Mouse (Mus musculus): Measurements from ENCODE around the gene Adck2.

Adck2 gene

DNA sequence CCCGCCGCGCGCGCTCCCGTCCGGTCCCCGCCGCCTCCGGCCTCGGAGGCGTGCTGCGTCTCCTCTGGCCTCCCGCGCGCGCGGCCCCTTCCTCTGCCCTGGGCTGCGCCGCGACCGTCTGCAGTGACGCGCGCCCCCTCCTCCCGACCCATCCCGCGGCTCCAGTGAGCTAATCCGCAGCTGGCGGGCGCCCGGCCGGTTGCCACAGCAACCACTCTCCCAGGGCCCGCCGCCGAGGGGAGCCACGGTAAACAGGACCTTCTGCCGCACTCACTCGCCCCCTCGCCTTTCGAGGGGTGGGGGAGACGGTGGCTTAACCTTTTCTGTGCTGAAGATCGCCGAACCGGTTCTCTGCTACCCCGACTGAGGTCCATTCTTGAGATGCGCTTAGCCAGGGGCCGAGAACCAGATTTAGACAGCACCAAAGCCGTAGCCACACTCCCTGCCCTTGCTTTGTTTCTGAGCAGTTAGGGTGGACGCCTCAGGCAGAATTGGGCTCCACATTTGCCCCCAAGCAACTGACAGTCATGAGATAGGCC is 15.9 kb upstream of the Adck2 start, which contains the start of gene Dennd2a:
Gene Dennd2a (minus strand): TSS at position 145 of the 539 bp plus-strand sequence.
- peak; percentile 85 for DNase-seq (ENCODE audit: low read depth, low spot score)

DNA sequence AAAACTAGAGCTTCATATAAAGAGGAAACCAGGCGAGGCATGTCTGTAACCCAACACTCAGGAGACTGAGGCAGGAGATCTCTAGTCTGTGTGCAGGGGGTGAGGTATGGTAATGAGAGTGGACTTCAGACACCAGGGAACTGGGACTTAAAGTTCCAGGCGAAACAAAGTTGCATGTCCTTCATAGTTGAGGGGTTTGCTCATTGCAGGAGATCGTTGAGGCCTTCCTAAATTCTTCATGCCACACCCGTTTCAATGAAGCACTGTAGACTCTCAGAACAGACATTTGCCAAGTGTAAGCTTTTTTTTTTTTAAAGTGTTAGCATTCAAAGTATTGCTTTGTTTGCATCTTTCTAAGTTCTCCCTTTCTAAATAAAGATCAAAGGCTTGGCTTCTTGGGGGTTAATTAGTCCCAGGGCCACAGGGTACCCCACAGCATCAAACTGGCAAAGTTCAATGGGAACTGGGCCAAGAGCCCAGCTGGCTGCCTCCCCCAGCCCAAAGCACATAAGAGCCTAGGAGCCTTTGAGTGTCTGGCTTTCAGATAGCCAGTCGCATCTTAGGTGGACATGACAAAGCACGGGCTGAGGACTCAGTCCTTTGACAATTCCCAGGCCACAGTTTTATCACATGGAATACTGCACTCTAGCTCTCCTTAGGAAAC is 14.3 kb upstream of the Adck2 start:
- no peak for DNase-seq (ENCODE audit: low read depth, low spot score)

DNA sequence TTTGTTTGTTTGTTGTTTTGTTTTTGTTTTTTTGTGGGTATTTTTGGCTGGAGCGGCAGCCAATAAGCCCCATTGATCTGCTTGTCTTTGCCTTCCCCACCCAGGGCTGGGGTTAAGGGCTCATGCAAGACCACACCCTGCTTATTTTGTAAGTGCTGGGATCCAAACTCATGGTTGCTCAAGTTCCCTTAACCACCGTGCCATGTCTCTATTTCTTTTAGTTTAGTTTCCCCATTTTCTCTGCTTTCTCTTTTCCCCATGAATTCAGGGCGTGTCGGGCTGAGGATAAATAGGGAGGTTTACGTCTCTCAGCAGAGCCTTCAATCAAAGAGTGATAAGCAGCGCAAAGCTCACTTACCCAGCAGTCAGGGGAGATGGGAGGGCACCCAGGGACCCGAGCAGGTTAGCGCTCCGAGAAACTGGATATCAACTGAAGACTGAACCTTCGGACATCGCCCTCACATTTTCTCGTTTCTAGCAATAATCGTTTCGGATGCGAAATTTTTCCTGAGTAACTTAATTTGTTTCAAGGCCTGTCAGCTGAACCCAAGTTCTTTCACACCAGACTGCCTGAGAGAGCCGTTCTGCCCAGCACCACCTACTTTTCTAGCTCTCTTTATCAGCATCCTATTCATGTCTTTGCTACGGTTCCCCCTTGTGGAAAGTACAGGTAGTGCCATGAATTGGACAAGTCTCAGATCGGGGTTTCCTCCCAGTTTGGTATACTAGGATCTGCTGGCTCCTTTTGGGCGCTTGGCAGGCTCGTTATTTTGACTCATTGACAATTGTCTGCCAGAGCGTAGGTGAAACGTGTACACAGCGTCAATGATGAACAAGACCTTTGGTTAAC is 11.3 kb upstream of the Adck2 start:
- peak; percentile 95 for DNase-seq (ENCODE audit: low read depth, low spot score)

DNA sequence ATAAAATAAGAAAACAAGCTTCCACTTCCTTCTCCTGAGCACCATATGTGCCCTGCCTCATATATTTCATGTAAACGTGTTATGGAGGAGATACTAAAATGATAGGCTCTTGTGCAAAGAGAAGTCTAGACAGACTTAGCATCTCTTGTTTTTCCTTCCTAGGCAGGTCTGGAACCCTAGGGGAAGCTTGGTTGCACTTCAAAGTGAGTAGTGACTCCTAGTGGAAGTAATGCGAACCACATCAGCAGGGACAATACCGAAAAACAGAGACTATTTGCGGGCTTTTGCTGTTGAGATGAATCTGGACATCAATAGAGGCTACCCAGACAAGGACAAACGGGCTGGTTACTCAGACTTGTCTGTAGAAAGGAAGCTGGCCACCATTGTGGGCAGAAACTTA is 6.1 kb upstream of the Adck2 start:
- peak; percentile 84 for DNase-seq (ENCODE audit: low read depth, low spot score)

DNA sequence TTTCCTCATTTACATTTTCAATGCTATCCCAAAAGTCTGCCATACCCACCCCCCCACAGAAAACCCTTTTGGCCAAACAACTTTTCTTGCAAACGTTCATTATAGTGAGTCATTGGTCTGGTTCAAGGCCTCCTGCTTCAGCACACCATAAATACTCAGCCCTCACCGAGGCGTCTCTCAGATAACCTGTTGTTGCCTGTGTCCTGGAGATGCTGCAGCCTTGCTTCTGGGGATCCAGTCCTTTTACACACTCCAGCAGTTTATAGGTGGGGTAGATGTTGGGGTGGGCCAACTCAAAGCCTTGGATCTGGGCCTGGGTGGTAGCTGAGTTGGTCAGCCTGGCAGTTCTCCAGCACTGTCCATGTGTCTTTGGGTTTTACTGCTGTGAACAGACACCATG is 3.2 kb upstream of the Adck2 start:
- no peak for DNase-seq (ENCODE audit: low read depth, low spot score)

DNA sequence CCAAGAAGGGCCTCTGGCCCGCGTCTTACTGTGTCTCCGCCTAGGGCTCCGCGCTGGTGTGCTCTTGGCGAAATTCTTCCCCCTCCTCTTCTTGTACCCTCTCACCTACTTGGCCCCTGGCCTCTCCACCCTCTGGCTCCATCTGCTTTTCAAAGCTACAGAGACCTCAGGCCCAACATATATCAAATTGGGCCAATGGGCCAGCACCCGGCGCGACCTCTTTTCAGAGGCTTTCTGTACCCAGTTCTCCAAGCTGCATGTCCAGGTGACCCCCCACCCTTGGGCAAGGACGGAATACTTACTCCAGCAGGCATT is 839 bp downstream of the Adck2 start:
- no peak for DNase-seq (ENCODE audit: low read depth, low spot score)

DNA sequence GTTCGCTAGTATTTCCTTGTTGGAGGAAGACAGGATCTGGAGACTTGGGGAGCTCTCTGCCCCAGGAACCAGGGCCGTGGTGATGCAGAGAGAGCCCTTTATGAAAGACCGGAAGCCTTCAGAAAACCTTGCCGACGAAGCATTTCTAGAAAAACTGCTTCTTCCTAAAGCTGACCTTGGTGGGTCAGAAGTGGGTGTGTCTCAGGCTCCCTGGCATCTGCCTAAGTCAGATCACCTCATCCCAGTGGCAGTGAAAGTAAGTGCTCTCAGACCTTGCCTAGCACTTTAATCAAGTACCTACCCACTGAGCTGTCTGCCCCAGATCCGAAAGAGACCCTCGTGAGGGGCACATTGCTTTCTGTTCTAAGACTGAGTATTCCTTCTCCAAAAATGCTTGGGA is 1.3 kb downstream of the Adck2 start:
- no peak for DNase-seq (ENCODE audit: low read depth, low spot score)

DNA sequence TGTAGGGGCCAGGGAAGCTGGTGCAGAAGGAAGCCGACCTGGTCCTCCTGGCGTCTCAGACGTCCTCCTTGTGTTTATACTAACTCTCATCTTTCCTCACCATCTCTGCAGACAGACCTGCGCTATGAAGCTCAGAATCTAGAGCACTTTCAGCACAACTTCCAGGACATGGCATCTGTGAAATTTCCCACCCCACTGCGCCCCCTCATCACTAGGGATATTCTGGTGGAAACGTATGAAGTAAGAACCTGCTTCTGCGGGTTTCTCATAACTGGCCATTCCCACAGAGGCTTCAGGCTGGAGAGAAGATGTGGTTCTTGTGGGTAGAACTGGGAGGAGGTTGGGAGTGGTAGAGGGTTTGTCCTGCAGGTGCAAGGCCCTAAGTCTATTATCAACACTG is 5.9 kb downstream of the Adck2 start:
- peak; percentile 58 for DNase-seq (ENCODE audit: low read depth, low spot score)

DNA sequence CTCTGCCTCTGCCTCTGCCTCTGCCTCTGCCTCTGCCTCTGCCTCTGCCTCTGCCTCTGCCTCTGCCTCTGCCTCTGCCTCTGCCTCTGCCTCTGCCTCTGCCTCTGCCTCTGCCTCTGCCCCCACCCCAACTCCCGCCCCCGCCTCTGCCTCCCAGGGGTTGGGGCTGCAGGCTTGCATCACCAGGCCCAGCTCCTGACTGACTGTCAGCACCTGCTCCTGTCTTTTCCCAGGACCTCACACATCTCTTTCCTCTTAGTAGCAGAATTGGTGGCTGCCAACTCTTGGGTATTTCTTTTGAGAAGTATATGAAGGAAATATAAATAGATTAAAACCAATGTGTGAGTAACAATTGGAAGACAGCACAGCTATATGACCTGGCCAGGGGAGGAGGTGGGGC is 6.9 kb downstream of the Adck2 start:
- no peak for DNase-seq (ENCODE audit: low read depth, low spot score)

DNA sequence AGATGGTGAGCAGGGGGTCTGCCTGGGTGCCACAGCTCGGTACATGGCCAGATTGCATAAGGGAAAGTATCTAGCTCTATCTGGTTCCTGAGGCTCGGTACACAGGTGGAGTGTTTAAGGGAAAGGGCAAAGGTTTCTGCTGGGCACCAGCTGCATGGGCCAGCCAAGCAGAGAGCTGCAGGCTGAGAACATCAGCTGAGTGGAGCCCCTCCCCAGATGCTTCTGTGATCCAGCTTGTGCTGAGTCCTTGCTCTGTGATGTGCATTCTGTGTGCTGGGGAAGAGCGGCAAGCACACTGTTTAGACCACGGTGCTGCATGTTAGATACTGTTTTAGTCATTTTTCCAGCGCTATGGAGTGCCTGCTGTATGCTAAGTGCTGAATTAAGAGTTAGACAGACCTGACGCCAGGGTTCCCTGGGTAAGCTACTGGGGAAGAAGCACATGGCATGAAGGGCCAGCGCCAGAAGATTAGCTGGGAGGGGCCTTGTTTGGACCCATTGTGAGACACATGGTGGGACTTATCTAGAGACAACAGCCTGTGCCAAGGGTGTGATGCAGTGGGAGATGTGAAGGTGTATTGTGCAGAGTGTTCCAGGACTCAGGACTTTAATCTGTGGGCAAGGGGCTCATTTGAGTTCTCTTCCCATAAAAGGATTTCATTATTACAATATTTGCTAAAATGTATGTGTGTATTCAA is 7.6 kb downstream of the Adck2 start:
- no peak for DNase-seq (ENCODE audit: low read depth, low spot score)

DNA sequence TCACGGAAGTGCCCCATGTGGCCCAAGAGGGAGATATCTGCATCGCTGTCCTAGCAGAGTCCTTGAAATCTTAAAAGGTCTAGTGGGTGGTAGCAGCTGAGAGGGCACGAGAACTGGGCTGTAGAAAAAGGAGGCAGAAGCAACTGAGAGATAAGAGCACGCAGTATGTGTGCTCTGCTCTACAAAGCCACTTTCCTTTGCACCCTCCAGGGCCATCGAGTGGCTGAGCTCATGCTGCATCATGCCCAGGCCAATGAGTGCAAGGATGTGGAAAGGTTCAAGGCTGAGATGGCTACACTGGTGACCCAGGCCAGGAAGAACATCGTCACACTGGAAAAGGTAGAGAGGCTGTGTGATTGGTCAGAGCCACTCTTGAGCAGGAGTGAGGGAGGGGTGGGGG is 11.8 kb downstream of the Adck2 start, which contains the start of gene Gm42420:
Gene Gm42420 (plus strand): TSS at position 237 of the 400 bp plus-strand sequence.
- no peak for DNase-seq (ENCODE audit: low read depth, low spot score)

DNA sequence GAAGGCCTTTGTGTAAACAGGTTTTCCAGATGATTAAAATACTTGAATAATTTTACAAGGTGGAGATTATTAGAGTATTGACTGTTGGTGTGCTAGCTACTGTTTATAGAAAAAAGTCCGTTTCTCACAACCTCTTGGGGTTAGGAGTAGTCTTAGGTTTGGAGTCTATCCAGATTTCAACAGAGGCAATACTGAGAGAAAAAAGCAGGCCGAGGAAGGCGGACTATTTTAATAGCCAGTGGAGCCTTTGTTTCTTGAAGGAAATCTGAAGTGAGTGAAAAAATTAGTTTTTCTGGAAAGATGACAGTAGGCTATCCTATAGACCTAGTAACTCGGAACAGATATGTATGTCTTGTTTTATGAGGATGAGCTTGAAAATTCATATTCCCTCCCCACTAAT is 17.8 kb downstream of the Adck2 start:
- no peak for DNase-seq (ENCODE audit: low read depth, low spot score)

DNA sequence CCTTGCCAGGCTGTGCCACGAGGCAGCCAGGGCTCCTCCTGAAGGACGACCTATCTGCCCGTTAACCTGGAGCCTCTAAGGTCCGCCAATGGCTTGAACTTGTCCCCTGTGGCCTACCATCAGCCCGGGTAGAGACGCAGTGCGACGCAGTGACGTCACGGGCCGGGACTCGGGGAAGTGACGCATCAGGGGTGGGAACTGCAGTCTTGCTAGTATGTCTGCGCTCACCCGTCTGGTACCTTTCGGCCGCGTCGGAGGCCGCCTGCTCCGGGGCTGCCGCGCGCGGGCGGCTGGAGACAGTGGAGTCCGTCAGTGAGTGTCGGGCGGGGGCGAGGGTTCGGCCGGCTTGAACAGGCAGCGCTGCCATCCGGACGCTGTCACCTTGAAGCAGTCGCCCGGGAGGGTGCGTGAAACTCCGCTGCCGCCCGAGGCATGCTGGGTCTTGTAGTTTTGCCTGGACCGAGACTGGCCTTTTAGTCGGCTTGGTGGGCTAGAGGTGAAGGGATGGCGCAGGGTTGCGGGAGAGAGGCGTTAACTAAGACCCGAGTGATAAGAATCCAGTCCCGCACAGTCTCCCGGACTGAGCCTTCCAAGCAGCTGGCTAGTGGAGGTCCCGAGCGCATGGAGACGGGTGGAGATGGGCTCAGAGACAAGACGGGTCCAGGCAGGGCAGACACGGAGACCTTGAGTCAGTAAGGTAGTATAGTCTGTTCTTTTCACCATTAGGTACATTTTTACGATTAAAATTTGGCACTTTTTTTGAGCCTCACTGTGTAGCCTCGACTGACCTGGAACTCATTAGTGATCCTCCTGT is 18.9 kb downstream of the Adck2 start, which contains the start of gene Ndufb2:
Gene Ndufb2 (plus strand): TSS at position 174 of the 814 bp plus-strand sequence.
- DNase-seq (ENCODE audit: low read depth, low spot score): peak; percentile 99

DNA sequence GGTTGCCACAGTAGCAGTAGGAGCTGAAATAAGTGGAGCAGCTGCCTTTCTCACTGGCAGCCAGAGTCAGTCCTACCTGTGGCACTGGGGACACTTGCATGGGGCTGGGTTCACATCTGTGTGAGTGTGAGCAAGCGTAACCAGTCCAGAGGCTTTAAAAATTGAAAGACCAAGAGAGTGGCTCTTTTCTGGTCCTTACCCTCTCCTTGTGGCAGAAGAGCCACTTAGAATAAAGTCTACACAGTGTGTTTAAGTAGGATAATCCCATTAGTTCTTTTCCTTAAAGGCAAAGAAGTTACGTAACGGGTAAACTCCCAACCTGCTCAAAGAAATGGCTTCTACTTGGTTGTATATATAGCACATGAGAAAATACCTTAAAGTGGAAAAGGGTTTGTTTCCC is 27.2 kb downstream of the Adck2 start:
- no peak for DNase-seq (ENCODE audit: low read depth, low spot score)

DNA sequence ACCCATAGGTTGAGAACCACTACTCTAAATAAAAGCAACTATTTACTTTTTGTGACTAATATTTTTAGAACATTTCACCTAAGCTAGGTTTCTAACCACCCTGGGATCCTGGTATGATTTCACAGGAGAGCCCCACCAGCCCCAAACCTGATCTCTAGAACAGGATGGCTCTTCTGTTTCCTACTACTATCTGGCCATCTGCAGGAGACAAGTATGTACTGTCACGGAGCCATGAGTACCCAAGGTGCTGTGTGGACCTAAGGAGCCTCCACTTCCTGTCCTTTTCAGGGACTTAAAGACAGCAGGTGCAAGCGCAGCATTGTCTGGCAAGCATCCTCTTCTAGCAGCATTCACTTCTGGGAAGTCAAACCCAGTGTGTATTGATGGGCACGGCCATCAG is 28.2 kb downstream of the Adck2 start:
- DNase-seq (ENCODE audit: low read depth, low spot score): peak; percentile 20

DNA sequence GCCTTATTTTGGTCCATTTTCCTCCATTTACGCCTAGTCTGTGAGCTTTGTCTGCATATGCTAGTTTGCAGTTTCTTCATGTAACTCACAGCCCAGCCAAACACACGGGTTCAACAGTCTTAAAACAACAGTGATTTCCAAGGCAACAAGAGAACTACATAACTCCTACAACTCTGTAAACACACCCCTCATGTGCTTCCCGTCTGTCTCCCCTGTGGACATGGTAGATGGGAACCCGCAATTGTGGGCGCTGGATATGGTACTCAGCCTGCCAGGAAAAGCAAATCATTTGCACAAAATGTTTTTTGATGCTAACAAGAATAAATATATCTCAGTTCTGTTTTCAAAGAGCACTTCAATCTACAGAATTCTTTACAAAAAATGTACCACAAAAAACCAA is 30.9 kb downstream of the Adck2 start:
- DNase-seq (ENCODE audit: low read depth, low spot score): peak; percentile 56

DNA sequence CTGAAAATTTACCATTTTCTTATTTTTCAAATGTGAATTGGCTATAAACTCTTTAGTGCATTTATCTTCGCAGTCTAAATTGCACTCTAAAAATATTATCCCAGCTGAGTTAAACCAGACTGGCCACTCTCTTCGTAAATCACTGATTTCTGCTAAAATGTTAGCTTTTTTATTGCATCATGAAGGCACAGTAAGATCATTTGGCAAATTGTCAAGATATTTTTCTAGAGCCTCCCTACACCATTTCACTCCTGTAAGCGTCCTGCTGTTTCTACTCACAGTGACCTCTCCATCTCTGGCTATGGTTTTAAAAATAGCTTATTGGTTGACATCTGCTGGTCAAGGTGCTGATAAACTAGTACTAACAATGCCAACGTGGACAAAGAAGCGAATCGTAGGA is 32.4 kb downstream of the Adck2 start:
- DNase-seq (ENCODE audit: low read depth, low spot score): no peak

DNA sequence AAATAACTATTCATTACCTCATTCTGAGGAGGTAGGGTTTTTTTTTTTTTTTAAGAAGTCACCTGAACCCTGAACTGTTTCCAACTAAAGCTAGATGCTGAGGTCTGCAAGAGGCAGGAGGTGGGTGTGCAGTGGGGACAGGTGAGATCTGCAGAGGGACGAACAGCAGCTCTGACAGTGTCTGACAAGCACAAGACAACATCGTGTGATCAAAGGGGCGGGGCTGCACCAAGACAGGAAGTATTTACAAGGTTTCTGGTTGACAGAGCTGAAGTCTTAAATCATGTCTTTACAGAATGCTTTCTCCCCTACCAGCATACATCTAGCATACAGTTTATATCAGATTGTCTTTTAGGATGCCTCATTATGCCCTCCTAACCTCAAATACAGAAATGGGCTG is 33.2 kb downstream of the Adck2 start:
- no peak for DNase-seq (ENCODE audit: low read depth, low spot score)

DNA sequence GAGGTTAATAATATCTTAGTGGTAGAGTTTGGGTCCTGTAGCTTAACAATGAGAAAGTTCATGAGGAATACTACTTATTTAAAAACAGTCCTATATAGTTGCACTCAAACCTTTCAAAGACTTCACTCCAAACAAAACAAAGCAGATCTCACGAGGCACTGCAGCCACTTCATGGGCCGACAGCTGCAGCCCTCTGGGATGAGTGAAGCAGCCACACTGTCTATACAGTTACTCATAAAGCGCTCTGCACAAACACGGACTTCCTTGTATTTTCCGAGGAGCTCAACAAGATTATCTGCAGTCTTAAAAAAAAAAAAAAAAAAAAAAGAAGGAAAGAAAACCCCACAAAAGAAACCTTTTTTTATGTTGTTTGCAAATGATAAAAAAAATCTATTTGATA is 33.7 kb downstream of the Adck2 start:
- no peak for DNase-seq (ENCODE audit: low read depth, low spot score)

DNA sequence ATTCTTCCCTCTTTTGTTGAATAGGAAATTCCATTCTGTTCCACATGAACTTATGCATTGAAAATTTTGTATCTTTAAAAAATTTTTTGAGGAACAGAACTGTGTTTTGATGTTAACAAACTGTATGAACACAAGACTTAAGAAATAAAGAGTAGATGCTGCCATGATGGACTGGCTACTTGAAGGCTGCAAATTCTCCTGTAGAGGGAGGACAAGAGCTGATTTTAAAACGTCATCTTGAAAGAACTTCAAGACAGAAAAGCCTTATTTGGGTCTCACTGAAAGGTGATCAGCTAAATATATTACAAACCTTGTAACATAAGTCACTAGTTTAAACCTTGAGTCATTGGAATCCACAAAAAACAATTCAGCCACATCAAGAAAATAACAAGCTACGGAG is 36.5 kb downstream of the Adck2 start:
- peak; percentile 48 for DNase-seq (ENCODE audit: low read depth, low spot score)

DNA sequence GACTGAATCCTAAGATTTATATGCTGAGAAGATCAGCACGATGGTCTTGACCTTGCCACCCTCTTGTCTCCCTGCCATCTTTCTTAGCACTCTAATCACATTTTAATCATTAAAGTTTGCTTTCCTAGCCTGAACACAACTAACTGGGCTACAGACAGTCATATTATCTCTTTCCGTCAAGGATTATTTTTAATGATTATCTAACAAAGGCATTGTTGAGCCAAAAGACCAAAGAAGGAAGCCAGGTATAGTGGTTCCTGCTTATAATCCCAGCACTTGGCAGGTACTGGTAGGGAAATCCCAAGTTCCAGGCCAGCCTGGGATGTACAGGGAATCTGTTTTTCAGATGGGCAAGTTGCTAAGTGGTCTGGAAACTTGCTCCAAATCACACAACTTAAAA is 37.6 kb downstream of the Adck2 start:
- DNase-seq (ENCODE audit: low read depth, low spot score): no peak

Measured in brain, adult 2 months (tissue).